Mouse (Mus musculus) lung, embryonic 16.5 days (tissue): ENCODE results near the gene Ppp2r5b. TPM values are rescaled to one million over a fixed set of nuclear protein-coding genes. Genes with fewer than 3 reads are reported as not detected.

Experiments used
- ATAC-seq: fragments of 200-750 bp; cut with Nextera tagmentation; 2 replicates; pipeline ENCODE4 v1.8.0; 2017; ENCODE audit warnings: low read depth, mild to moderate bottlenecking, moderate library complexity
- H3K27ac ChIP-seq: fragments of 300-500 bp; sonication (generic); 2 replicates; pipeline ENCODE4 v1.5.1; 2014; ENCODE audit warnings: mild to moderate bottlenecking, control low read depth, low read length
- H3K27me3 ChIP-seq: fragments of 300-500 bp; sonication (generic); 2 replicates; pipeline ENCODE4 v1.6.1; 2014; ENCODE audit warnings: low read depth, low read length, mixed read lengths; ENCODE audit not compliant: control insufficient read depth, insufficient read depth
- H3K36me3 ChIP-seq: fragments of 300-500 bp; sonication (generic); 2 replicates; pipeline ENCODE4 v1.6.1; 2014; ENCODE audit warnings: low read length; ENCODE audit not compliant: control insufficient read depth, insufficient read depth
- H3K4me1 ChIP-seq: fragments of 300-500 bp; sonication (generic); replicated peaks from 2 replicates; pipeline ENCODE4 v1.6.1; 2014; ENCODE audit warnings: low read length, mixed read lengths; ENCODE audit not compliant: control insufficient read depth, insufficient read depth
- H3K4me2 ChIP-seq: fragments of 300-500 bp; sonication (generic); 2 replicates; pipeline ENCODE4 v1.6.1; 2014; ENCODE audit warnings: low read depth, low read length, control low read depth
- H3K4me3 ChIP-seq: fragments of 300-500 bp; sonication (generic); 2 replicates; pipeline ENCODE4 v1.5.1; 2014; ENCODE audit warnings: mild to moderate bottlenecking, low read length, control low read depth
- H3K9ac ChIP-seq: fragments of 300-500 bp; sonication (generic); 2 replicates; pipeline ENCODE4 v1.6.1; 2014; ENCODE audit warnings: low read length, control low read depth
- H3K9me3 ChIP-seq: fragments of 300-500 bp; sonication (generic); 2 replicates; pipeline ENCODE4 v1.6.1; 2016; ENCODE audit warnings: low read length; ENCODE audit not compliant: control insufficient read depth
- WGBS: fragments of 180-500 bp; shearing (Covaris S2); extraction: QIAGEN DNeasy Blood & Tissue Kit; methylation state at CpG from one replicate; pipeline ENCODE4 v1.1.7; 2014; 5-methylcytosine and 5-hydroxymethylcytosine counted together
- polyA plus RNA-seq: library from polyadenylated mRNA; unstranded; fragments of >200 nt; fragmentation: Nextera tagmentation; extraction: Ambion mirVana; gene quantifications from 2 replicates; pipeline ENCODE4 v1.2.1, GENCODE M21; 2015

The Ppp2r5b gene
- polyA plus RNA-seq, 1 experiment from 2014 or later = 17.8 TPM

GRCm38 (mm10) chr19:6270661-6271060 lies 35.0 kb upstream of the Ppp2r5b start:
- no peaks in the 10 kb centered on the region for H3K36me3 ChIP-seq
- no peaks in the 10 kb centered on the region for H3K9me3 ChIP-seq
- H3K4me3 ChIP-seq = no peak overlapping the region
- no peak overlapping the region for H3K9ac ChIP-seq
- no peak overlapping the region for H3K27ac ChIP-seq
- H3K27me3 ChIP-seq = no peaks in the 10 kb centered on the region
- H3K4me1 ChIP-seq = peaks cover 10% of the 10 kb centered on the region
- no peak for ATAC-seq
- H3K4me2 ChIP-seq = no peak overlapping the region
- 50% methylated on average over 9 of the region's 9 CpGs for WGBS

DNA sequence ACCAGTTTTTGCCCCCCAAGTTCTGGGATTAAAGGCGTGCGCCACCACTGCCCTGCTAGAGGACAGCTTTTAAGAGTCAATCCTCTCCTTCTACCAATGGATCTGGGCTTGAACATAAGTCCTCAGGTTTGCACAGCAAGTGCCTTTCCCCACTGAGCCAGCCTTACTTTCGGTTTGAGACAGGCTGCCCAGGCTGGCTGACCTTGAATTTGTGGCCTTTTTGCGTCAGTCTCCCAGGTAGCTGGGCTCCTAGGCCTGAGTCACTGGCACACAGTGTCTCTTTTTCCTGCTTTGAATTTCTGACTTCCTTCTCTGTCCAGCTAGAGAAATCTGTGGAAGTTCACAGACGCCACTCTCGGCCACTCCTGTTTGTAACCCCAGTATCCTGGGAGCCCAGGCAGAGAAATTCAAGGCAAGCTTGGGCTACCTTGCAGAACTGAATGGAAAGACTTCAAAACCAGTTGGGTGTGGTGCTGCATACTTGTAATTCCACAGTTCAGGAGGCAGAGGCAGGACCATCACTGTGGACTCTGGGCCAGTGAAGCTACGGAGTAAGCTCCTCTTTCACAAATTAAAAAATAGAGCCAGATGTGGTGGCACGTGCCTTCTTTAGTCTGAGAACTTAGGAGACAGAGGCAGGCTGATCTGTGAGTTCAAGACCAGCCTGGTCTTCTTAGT lies 34.3 kb upstream of the Ppp2r5b start:
- Histone ChIP-seq H3K36me3 (no peaks in the 10 kb centered on the region), H3K4me3 (no peak overlapping the region), H3K4me2 (no peak overlapping the region), H3K27me3 (no peaks in the 10 kb centered on the region), H3K4me1 (peaks cover 6% of the 10 kb centered on the region), H3K27ac (no peak overlapping the region), H3K9ac (no peak overlapping the region), H3K9me3 (no peaks in the 10 kb centered on the region)
- ATAC-seq = no peak
- WGBS = 88% methylated on average over 8 of the region's 8 CpGs

DNA sequence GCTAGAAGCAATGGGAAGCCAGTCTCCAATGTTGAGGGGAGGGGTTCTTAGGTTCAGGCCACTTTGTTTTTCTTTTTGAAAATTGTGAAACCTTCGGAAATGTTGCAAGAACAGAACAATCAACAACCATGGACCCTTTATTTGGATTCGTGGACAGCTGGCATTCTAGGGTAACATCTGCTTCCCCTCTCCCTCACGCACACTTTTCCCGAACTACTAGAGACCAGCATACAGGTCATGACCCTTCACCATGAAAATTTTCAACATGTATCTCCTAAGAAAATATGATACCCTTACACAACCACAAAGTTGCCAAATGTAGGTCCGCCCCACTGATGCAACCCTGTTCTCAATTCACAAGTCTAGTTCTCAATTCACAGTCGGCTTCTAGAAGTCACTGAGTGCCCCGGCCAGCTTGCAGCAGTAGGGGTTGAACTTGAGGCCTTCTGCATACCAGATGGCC lies 33.0 kb upstream of the Ppp2r5b start:
- no peak overlapping the region for H3K27ac ChIP-seq
- H3K4me2 ChIP-seq = no peak overlapping the region
- H3K9ac ChIP-seq = no peak overlapping the region
- H3K4me3 ChIP-seq = no peak overlapping the region
- WGBS = 72% methylated on average over 7 of the region's 7 CpGs
- no peaks in the 10 kb centered on the region for H3K27me3 ChIP-seq
- H3K36me3 ChIP-seq = no peaks in the 10 kb centered on the region
- no peaks in the 10 kb centered on the region for H3K9me3 ChIP-seq
- peak; percentile 30; the same call in 1 of the 2 replicates for ATAC-seq
- H3K4me1 ChIP-seq = peaks cover 6% of the 10 kb centered on the region

DNA sequence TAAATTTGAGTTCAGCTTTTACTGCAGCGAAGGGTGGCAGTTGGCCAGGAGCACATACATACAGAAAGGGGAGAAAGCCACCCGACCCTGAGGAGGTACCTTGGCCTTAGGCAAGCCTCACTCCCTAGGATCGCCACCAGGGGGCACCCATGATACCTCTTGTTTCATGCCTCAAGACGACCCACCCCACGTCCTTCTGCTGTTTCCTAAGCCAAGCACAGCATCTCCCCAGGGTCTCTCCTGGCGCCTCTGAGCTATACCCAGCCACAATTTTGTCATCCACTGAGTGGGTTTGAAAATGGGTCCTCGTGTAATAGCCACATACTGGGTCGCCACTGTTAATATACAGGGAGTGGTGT lies 32.5 kb upstream of the Ppp2r5b start:
- peak; percentile 80 for ATAC-seq
- Histone ChIP-seq H3K4me3 (no peak overlapping the region), H3K27ac (no peak overlapping the region), H3K4me2 (no peak overlapping the region), H3K27me3 (no peaks in the 10 kb centered on the region), H3K9ac (no peak overlapping the region), H3K36me3 (no peaks in the 10 kb centered on the region), H3K9me3 (no peaks in the 10 kb centered on the region), H3K4me1 (peaks cover 6% of the 10 kb centered on the region)
- WGBS = 13% methylated on average over 8 of the region's 8 CpGs

- H3K27me3 ChIP-seq = no peaks in the 10 kb centered on the region
- H3K36me3 ChIP-seq = no peaks in the 10 kb centered on the region
- no peak overlapping the region for H3K4me3 ChIP-seq
- H3K4me2 ChIP-seq = no peak overlapping the region
- H3K27ac ChIP-seq = no peak overlapping the region
- H3K9ac ChIP-seq = no peak overlapping the region; the same call in 1 of the 2 replicates
- H3K4me1 ChIP-seq = peaks cover 6% of the 10 kb centered on the region
- WGBS = 45% methylated on average over 11 of the region's 11 CpGs
- peak; percentile 15; the same call in 1 of the 2 replicates for ATAC-seq
- H3K9me3 ChIP-seq = no peaks in the 10 kb centered on the region
These were observed 31.9 kb upstream of the Ppp2r5b start for GRCm38 (mm10) chr19:6267306-6268169.

DNA sequence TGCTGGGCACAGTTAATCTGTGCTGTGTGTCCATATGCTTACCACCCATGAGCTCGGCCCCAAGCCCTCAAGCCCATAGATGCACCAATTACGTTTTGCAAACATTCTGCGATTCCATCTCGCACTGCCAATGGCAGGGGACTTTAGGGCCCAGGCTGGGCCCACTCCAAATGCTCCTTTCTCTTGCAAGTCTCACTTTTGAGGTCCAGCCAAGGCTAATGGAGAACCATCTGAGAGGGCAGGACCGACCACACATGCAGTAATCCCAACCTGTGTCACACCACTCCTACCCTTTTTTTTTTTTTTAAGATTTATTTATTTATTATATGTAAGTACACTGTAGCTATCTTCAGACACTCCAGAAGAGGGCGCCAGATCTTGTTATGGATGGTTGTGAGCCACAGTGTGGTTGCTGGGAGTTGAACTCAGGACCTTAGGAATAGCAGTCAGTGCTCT lies 30.1 kb upstream of the Ppp2r5b start:
- H3K9ac ChIP-seq = no peak overlapping the region
- no peaks in the 10 kb centered on the region; the same call in 1 of the 2 replicates for H3K9me3 ChIP-seq
- no peak for ATAC-seq
- H3K27ac ChIP-seq = no peak overlapping the region
- H3K27me3 ChIP-seq = no peaks in the 10 kb centered on the region
- no peak overlapping the region for H3K4me3 ChIP-seq
- H3K4me1 ChIP-seq = peaks cover 6% of the 10 kb centered on the region
- H3K36me3 ChIP-seq = peaks cover 10% of the 10 kb centered on the region
- no peak overlapping the region for H3K4me2 ChIP-seq
- WGBS = 59% methylated on average over 6 of the region's 6 CpGs

DNA sequence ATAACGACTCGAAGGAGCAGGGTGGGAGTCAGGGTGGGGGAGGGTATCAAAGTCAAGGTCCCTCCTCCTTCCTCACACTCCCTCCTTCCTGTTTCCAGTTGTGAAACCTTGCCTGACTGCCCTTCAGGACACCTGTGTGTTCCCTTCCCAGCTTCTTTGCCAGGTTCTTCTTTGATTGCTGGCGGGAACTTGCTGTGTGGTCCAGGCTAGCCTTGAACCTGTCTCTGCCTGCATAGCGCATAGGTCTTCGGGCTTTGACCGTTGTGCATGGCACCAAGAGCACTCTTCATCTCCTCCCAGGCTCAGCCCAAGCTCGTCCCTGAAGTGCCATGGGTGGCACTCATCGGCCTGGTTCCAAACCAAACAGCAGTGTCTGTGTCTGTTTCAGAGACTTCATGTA lies 29.3 kb upstream of the Ppp2r5b start:
- H3K27ac ChIP-seq = no peak overlapping the region
- H3K9me3 ChIP-seq = no peaks in the 10 kb centered on the region; the same call in 1 of the 2 replicates
- no peaks in the 10 kb centered on the region for H3K27me3 ChIP-seq
- ATAC-seq = no peak
- no peak overlapping the region for H3K9ac ChIP-seq
- H3K36me3 ChIP-seq = peaks cover 14% of the 10 kb centered on the region
- no peak overlapping the region for H3K4me3 ChIP-seq
- H3K4me2 ChIP-seq = no peak overlapping the region
- 79% methylated on average over 8 of the region's 8 CpGs for WGBS
- peaks cover 6% of the 10 kb centered on the region for H3K4me1 ChIP-seq

DNA sequence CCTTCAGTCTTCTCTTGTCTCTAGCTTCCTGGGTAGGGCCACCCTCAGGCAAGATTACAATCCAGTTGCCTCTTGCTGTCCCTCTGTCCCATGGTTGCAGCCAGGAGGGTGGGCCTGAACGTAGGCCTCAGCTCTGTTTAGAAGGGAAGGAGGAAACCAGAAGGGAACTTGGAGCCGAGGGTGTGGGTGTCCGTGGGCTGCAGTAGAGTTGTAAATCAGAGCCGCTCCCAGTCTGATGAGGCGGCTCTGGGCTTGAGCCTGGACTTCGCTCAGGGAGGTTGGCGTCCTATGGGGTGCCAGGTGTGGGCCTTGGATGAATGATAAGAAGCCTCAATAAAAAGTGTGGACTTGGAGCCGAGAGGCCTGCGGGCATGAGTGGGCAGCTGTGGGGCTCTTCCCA lies 28.5 kb upstream of the Ppp2r5b start:
- H3K36me3 ChIP-seq = peaks cover 14% of the 10 kb centered on the region
- no peak overlapping the region for H3K27ac ChIP-seq
- no peak for ATAC-seq
- no peak overlapping the region for H3K4me2 ChIP-seq
- H3K4me3 ChIP-seq = no peak overlapping the region
- no peaks in the 10 kb centered on the region for H3K27me3 ChIP-seq
- 77% methylated on average over 9 of the region's 9 CpGs for WGBS
- 0 out of 2 replicates have a peak overlapping the region, but pooled peaks have one; percentile 19 for H3K9ac ChIP-seq
- H3K4me1 ChIP-seq = peaks cover 6% of the 10 kb centered on the region
- no peaks in the 10 kb centered on the region; the same call in 1 of the 2 replicates for H3K9me3 ChIP-seq

DNA sequence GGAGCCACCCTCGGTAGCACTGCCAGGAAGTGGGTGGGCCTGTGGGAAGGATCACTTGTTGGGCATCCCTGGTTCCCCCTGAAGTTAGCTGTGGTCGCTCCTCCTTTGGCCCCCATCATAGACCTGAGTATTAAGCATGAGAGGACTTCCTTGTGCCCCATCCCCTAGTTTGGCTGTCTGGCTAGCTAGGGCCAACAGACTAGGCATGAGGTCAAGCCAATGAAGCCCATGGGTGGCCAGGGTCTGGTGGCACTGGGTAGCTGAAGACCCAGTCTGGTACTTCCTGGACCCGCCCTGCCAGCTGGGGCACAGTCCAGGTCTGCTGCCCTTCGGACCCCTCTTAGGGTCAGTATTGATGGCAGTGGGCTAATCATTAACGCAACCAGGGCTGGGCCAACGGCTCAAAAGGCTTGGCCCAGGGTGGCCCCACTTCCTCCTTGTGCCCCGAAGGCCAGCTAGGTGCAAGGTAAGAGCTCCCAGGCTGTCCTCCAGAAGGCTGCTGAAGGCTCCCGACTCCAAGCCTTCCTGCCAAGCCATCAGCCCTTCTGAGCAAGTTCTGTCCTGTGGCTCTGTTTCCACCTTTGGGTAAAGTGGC lies 27.3 kb upstream of the Ppp2r5b start:
- H3K27ac ChIP-seq = no peak overlapping the region
- no peak overlapping the region for H3K4me3 ChIP-seq
- H3K27me3 ChIP-seq = no peaks in the 10 kb centered on the region
- H3K9ac ChIP-seq = no peak overlapping the region
- peaks cover 22% of the 10 kb centered on the region for H3K36me3 ChIP-seq
- peaks cover under 1% of the 10 kb centered on the region; the same call in 1 of the 2 replicates for H3K4me1 ChIP-seq
- ATAC-seq = no peak
- WGBS = 73% methylated on average over 8 of the region's 8 CpGs
- H3K9me3 ChIP-seq = no peaks in the 10 kb centered on the region; the same call in 1 of the 2 replicates
- H3K4me2 ChIP-seq = no peak overlapping the region
